Mouse (Mus musculus) lung, adult 18-20 months (tissue): ENCODE measurements around the gene Snrpg.

Experiments used
- DNase-seq, 2 experiments: peaks; one replicate each; pipeline ENCODE4 v3.0.0; 2022; ENCODE audit warnings: mixed read lengths in 2 of 2

Snrpg gene

GRCm38 (mm10) chr6:86400972-86401371 lies 29.9 kb downstream of the Snrpg start:
- peak; percentile 84 to 88 for DNase-seq

- no peak for DNase-seq
These were observed 31.8 kb downstream of the Snrpg start for GRCm38 (mm10) chr6:86402681-86403607.

- DNase-seq: peak in 1 of 2 experiments; percentile 83
These were observed 32.6 kb downstream of the Snrpg start for GRCm38 (mm10) chr6:86403728-86404099.

- DNase-seq: peak; percentile 98
These were observed 33.2 kb downstream of the Snrpg start, which contains the start of gene Tia1 for GRCm38 (mm10) chr6:86404100-86404861. TSS of gene Tia1 (plus strand) at chr6:86404219.

- no peak for DNase-seq
These were observed 33.9 kb downstream of the Snrpg start for GRCm38 (mm10) chr6:86404996-86405395.

GRCm38 (mm10) chr6:86406306-86406705 lies 35.2 kb downstream of the Snrpg start:
- DNase-seq: no peak

- no peak for DNase-seq
These were observed 47.6 kb downstream of the Snrpg start for GRCm38 (mm10) chr6:86418711-86419110.

GRCm38 (mm10) chr6:86419239-86419638 lies 48.1 kb downstream of the Snrpg start:
- DNase-seq: no peak

GRCm38 (mm10) chr6:86420491-86420890 lies 49.4 kb downstream of the Snrpg start:
- DNase-seq: no peak

- DNase-seq: no peak
These were observed 55.3 kb downstream of the Snrpg start, which contains the start of gene Gm44790 for GRCm38 (mm10) chr6:86426358-86426757. TSS of gene Gm44790 (plus strand) at chr6:86426658.
